Mouse (Mus musculus): ENCODE data around the gene Hmgb2.
A peak's percentile ranks its signal among the peaks of the same experiment; 100 is the strongest.
"Not testable (repeated sequence)": the region's sequence is repeated elsewhere in the genome, so short reads cannot be mapped to it uniquely, and the experiment has no call there.

The Hmgb2 gene

DNA sequence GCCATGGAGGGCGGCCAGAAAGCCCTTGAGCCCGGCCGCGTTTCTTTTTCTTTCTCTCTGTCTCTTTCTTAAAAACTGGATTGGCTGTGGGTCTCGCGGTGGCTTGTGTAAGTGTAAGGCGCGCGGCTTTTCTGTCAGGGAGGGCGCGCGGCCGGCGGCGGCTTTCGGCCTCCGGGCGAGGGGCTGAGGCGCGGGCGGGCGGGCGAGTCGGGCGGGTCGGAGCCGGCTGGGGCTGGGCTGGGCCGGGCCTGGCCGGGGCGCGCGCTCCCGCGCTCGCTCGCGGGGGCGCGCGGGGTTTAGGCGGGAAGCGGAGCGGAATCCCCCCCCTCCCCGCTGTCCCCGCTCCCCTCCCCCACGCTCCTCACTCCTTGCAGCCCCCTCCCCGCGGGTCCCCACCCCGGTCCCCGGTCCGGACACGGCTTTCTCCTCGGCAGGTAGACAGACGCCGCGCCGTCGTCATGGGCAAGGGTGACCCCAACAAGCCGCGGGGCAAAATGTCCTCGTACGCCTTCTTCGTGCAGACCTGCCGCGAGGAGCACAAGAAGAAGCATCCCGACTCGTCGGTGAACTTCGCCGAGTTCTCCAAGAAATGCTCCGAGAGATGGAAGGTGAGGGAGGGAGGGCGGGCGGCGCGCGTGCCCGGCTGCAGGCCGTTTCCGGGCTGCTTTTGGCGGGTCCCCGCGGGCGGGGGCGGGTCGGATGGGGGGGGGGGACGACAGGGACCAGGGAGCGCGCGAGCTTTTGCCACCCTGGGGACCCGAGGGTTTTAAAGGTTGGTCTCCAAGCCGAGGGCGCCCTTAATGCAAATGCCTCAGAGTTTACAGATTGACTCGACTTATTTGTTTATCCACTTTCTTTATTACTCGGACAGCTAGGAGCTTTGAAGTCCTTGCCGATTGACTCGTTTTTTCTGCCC lies 692 bp downstream of the Hmgb2 start:
- peak; percentile 55 for DNase-seq

DNA sequence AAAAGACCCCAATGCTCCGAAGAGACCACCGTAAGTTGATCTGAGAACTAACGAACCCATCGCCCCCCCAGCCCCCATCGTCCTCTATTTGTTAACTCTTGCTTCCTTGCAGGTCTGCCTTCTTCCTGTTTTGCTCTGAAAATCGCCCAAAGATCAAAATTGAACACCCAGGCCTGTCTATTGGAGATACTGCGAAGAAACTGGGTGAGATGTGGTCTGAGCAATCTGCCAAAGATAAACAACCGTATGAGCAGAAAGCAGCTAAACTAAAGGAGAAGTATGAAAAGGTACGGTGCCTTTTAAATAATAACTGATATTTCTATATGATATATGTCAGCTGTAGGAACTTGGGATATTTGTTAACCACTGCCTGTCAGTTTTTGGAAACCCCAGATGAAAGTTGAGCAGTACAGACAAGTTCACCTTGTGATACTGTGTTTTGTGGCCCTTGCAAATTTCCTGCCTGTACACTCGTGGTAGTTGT lies 1.5 kb downstream of the Hmgb2 start:
- not testable (repeated sequence) for DNase-seq

GRCm38 (mm10) chr8:57516685-57517084 lies 5.0 kb downstream of the Hmgb2 start:
- not testable (repeated sequence) for DNase-seq

DNA sequence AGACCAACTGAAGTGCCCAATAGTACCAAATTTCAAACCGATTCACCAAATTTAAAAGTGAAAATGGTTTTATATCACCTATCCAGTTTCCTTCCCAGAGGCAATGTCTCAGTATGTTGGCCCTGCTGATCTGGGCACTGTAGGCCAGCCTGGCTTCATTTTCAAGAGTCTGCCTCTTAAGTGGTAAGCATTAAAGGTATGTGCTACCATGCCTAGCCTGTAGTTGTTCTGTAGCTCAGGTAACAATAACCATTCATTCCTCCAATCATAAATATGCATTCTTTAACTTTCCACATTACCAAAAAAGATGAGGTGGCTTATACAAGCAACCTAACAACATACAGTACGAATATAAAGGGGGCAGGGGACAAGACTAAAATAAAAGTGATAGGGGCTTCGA lies 6.0 kb downstream of the Hmgb2 start:
- no peak for DNase-seq

DNA sequence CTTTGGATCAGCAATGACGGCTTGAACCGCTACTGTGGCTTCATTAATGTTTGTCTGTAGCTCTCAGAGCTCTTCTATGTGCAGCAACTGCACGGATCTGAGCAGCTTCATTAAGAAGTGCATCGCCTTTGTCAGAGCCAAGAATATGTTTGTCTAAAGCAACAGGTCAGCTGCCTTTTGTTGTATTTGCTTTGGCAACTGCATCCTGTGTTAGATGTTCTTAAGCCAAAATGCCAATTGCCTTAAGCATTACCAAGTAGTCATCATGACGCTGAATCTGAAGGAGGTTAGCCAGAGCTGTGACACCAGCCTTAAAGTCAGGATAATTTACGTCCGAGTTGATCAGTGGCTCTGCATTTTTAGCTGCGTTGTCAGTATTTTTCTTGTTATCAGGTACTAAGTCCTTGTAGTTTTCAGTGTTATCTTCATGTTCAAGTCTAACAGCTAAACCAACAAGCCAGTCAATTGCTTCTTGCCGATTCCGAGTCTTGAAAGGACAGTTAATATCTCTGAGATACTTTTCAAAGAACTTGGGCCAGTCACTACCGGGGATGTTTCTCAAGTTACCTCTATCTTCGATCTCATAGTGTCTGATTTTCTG lies 8.6 kb downstream of the Hmgb2 start:
- DNase-seq: no peak

DNA sequence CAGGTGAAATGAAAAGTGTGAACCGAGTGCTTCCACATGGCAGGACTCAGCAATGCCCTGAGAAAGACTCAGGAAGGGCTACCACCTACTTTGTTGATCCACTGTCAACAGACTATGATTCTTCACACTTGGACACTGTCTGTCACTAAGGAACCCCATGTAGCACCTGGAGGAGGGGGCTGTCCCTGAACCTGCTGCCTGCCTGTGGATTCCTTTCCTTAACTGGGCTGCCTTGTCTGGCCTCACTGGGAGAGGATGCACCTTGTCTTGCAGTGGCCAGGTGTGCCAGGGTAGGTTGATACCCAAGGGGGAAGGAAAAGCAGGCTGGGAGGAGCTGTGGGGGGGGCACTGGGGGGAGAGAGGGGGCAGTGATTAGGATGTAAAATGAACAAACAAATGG lies 16.3 kb downstream of the Hmgb2 start:
- no peak for DNase-seq

DNA sequence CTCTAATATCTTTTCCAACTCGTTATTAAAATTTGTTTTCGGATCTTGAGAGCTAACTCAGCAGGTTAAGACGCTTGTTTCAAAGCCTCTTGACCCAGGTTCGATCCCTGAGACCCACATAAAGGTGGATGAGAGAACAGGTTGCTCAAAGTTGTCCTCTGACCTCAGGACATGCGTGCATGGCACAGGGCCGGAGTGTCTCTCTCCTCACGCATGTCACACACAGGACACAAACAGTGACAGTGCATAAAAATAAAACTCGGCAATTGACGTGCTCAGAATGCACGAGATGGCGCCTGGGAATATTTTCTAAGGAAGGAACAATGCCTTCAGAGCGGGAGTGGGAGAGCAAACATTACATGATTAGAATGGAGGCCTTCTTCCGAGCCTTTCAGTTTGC lies 18.5 kb downstream of the Hmgb2 start:
- DNase-seq: no peak

- peak; percentile 75 for DNase-seq
These were observed 19.1 kb downstream of the Hmgb2 start for GRCm38 (mm10) chr8:57530666-57531349.

GRCm38 (mm10) chr8:57532223-57532622 lies 20.5 kb downstream of the Hmgb2 start:
- no peak for DNase-seq

GRCm38 (mm10) chr8:57533106-57533505 lies 21.4 kb downstream of the Hmgb2 start:
- no peak for DNase-seq

- no peak for DNase-seq
These were observed 22.8 kb downstream of the Hmgb2 start for GRCm38 (mm10) chr8:57534495-57534894.

GRCm38 (mm10) chr8:57536167-57536566 lies 24.5 kb downstream of the Hmgb2 start:
- no peak for DNase-seq

- DNase-seq: no peak
These were observed 26.9 kb downstream of the Hmgb2 start for GRCm38 (mm10) chr8:57538601-57539000.

DNA sequence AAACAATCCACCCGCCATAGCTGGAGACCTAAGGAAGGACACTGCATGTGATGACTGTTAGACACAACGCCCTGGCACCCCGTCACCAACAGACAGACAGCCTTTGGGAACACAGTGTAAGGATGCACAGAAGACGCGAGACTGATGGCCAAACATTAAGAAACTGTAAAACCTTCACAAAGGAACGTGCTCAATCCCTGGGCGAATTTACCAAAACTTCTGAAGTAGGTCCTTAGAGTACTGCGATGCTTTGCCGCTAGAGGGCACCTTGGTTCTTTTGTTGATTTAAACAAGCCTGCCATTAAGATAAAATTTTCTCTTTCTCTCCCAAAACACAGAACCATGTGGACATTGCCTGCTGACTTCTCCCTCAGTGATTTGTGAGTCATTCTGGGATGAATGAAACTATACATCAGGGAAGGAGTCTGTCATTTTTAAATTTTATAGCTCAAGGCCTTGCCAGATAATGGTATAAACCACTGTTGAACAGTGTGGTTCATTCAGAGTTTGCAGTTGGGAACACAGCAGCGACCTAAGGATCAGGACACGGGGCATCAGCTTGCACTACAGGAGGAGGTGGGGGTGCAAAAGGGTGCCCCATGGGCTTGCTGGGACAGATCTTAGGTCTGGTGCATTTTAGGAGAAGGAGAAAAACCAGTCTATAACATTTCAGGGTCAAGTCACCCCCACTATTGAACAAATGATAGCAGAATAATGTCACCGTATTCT lies 28.6 kb downstream of the Hmgb2 start:
- DNase-seq: peak; percentile 71

GRCm38 (mm10) chr8:57540951-57541350 lies 29.2 kb downstream of the Hmgb2 start:
- no peak for DNase-seq

DNA sequence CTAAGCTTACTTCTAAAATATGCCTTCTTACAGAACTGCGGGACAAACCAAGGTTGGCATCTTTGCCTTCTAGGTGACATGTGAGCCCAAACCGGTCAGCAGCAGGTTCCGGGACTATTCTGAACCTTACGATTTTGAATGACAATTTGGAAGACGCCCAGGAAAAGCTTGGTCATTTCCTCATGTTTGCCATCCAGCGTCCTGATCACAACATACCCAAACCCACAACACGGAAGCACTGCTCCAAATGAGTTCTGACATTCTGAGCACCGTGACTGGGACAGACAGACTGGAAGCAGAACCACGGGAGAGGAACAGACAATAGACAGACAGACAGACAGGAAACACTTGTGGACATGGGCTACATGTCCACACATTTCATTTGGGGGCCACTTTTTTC lies 29.7 kb downstream of the Hmgb2 start:
- DNase-seq: no peak

DNA sequence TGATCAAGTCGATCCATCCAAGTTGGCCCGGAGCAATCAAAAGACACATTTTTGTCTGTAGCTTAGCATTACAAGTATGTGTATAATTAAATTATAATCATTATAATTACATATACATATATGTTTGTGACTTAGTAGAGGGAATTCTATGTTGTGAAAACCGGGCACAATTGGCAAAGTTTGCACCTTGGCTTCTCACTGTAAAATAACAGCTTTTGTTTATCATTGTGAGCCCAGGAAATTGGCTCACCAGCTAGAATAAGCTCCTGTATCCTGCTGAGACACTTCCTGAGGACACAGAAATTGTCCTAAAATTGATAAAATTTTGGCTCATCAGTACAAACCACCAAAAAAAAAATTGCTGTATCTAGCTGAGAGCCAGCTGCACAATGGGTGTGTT lies 34.7 kb downstream of the Hmgb2 start:
- peak; percentile 85 for DNase-seq

DNA sequence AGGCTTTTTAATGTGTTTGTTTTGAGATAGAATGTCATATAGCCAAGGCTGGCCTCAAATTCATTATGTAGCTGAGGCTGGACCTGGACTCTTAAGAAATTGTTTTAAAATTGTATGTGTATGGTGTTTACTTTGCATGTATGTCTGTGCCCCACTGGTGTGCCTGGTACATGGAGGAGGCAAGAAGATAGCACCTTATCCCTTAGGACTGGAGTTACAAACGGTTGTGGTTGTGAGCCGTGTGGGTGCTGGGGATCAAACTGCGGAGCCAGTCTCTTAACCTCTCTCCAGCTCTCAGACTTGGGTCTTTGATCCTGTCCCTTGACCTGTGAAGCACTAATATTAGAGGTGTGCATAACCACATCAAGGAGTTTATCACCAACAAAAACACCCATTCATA lies 35.1 kb downstream of the Hmgb2 start:
- peak; percentile 59 for DNase-seq

DNA sequence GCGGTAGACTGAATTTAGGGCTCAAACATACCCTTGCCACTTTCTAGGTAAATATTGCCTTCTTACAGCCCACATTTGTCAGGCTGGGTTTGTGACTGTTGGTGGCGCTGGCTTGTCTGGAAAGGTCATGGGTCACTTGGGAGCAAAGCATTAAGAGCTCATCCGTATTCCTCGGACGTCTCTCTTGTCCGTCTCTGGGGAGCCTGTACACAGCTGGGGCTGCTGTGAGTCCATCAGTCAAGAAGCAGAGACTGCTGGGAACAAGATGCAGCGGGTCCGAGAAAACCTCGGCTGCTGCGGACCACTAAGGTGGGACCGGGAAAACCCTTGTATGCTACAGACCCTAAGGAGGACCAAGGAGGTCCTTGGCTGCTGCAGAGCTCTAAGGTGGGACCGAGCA lies 35.9 kb downstream of the Hmgb2 start:
- DNase-seq: no peak

DNA sequence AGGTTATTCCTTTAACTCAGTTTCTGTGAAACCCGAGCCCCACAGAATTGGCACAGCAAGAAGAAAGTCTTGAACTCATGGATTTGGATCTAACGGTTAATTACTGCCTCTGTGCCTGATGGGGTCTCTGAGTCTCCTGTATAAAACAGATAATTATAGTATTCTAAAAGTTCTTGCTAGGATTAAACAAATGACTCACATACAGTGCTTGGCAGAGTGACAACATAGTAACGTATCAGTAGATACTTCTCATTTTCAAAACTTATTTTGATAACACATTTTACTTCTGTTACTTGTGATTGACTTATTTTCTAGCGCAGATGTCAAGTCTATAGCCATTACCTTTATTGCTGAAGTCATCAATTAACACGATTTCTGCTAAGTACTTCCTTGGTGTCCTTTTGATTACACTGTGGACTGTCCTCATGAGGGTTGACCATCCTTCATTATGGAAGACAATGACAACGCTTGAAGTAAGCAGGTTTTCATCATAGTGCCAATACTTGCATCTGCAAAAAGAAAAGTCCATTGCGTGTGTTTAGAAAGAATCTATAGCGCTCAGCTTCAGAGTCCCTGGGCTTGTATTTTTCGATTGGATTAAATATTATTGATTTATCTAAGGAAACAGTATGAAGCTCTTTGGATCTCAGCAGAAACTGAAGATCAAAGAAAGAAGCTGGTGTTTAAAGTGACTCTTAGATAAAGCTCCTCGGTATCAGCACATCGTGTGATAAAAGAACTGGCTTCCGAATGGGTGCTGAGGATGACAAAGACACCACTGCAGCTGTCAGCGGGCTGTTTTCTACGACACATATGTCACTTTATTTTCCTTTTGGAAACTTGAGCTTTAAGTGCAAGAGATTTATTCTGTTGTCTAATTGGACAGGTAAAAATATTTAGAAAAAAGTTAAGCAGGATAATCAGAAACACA lies 40.7 kb downstream of the Hmgb2 start:
- no peak for DNase-seq

GRCm38 (mm10) chr8:57560926-57561325 lies 49.2 kb downstream of the Hmgb2 start:
- peak; percentile 60 for DNase-seq

GRCm38 (mm10) chr8:57562741-57563140 lies 51.0 kb downstream of the Hmgb2 start:
- no peak for DNase-seq
